Mouse (Mus musculus): ENCODE measurements around the gene Itih3. TPM values are rescaled to one million over a fixed set of nuclear protein-coding genes. Genes with fewer than 3 reads are reported as not detected.

Gene Itih3
- polyA plus RNA-seq, 1 experiment from 2014 or later, result 2.6 TPM

GRCm38 (mm10) chr14:30943038-30943437, 19.5 kb upstream of the Itih3 start, which contains the start of gene Itih1:
Itih1 (minus strand) TSS chr14:30943289.
- Histone ChIP-seq H3K36me3 (ENCODE audit: control insufficient read depth, insufficient read depth, low read length) (no peaks in the 10 kb centered on the region), H3K4me3 (ENCODE audit: low read depth, low read length) (no peak within 1 kb of the TSS), H3K27me3 (ENCODE audit: control insufficient read depth, insufficient read depth, low read depth, low read length) (no peaks in the 10 kb centered on the region; the same call in 1 of the 2 replicates), H3K4me2 (ENCODE audit: low read length) (no peak within 1 kb of the TSS), H3K9ac (ENCODE audit: low read depth, low read length) (no peak within 1 kb of the TSS), H3K4me1 (ENCODE audit: control insufficient read depth, insufficient read depth, low read length) (no peaks in the 10 kb centered on the region), H3K27ac (ENCODE audit: low read length) (no peak within 1 kb of the TSS), H3K9me3 (replicated peaks; ENCODE audit: control insufficient read depth, low read length, poor library complexity, severe bottlenecking) (no peaks in the 10 kb centered on the region)
- ATAC-seq, result no peak
- 94% methylated on average over 7 of the region's 7 CpGs for WGBS

GRCm38 (mm10) chr14:30942254-30942653, 18.7 kb upstream of the Itih3 start:
- 97% methylated on average over 4 of the region's 4 CpGs for WGBS
- Histone ChIP-seq H3K9ac (ENCODE audit: low read depth, low read length) (no peak overlapping the region), H3K27ac (ENCODE audit: low read length) (no peak overlapping the region), H3K4me2 (ENCODE audit: low read length) (no peak overlapping the region), H3K36me3 (ENCODE audit: control insufficient read depth, insufficient read depth, low read length) (no peaks in the 10 kb centered on the region), H3K4me3 (ENCODE audit: low read depth, low read length) (no peak overlapping the region), H3K9me3 (replicated peaks; ENCODE audit: control insufficient read depth, low read length, poor library complexity, severe bottlenecking) (no peaks in the 10 kb centered on the region), H3K4me1 (ENCODE audit: control insufficient read depth, insufficient read depth, low read length) (no peaks in the 10 kb centered on the region), H3K27me3 (ENCODE audit: control insufficient read depth, insufficient read depth, low read depth, low read length) (no peaks in the 10 kb centered on the region; the same call in 1 of the 2 replicates)
- ATAC-seq, result no peak

- 85% methylated on average over 9 of the region's 9 CpGs for WGBS
- Histone ChIP-seq H3K4me1 (ENCODE audit: control insufficient read depth, insufficient read depth, low read length) (no peaks in the 10 kb centered on the region), H3K27ac (ENCODE audit: low read length) (no peak overlapping the region), H3K4me3 (ENCODE audit: low read depth, low read length) (no peak overlapping the region), H3K27me3 (ENCODE audit: control insufficient read depth, insufficient read depth, low read depth, low read length) (no peaks in the 10 kb centered on the region), H3K9ac (ENCODE audit: low read depth, low read length) (no peak overlapping the region), H3K4me2 (ENCODE audit: low read length) (no peak overlapping the region), H3K9me3 (replicated peaks; ENCODE audit: control insufficient read depth, low read length, poor library complexity, severe bottlenecking) (no peaks in the 10 kb centered on the region), H3K36me3 (ENCODE audit: control insufficient read depth, insufficient read depth, low read length) (no peaks in the 10 kb centered on the region)
- ATAC-seq, result no peak
These were observed 9.8 kb upstream of the Itih3 start for GRCm38 (mm10) chr14:30933351-30933750.

GRCm38 (mm10) chr14:30930386-30930785, 6.8 kb upstream of the Itih3 start:
- no peak overlapping the region for H3K4me3 ChIP-seq (ENCODE audit: low read depth, low read length)
- no peaks in the 10 kb centered on the region for H3K9me3 ChIP-seq (replicated peaks; ENCODE audit: control insufficient read depth, low read length, poor library complexity, severe bottlenecking)
- H3K4me1 ChIP-seq (ENCODE audit: control insufficient read depth, insufficient read depth, low read length), result no peaks in the 10 kb centered on the region
- no peaks in the 10 kb centered on the region for H3K27me3 ChIP-seq (ENCODE audit: control insufficient read depth, insufficient read depth, low read depth, low read length)
- no peak for ATAC-seq
- WGBS, result 89% methylated on average over 4 of the region's 4 CpGs
- no peak overlapping the region for H3K4me2 ChIP-seq (ENCODE audit: low read length)
- no peaks in the 10 kb centered on the region for H3K36me3 ChIP-seq (ENCODE audit: control insufficient read depth, insufficient read depth, low read length)
- H3K27ac ChIP-seq (ENCODE audit: low read length), result no peak overlapping the region
- no peak overlapping the region for H3K9ac ChIP-seq (ENCODE audit: low read depth, low read length)

GRCm38 (mm10) chr14:30925492-30925891, 1.9 kb upstream of the Itih3 start:
- 94% methylated on average over 3 of the region's 3 CpGs for WGBS
- no peak for ATAC-seq
- H3K36me3 ChIP-seq (ENCODE audit: control insufficient read depth, insufficient read depth, low read length), result no peaks in the 10 kb centered on the region
- no peaks in the 10 kb centered on the region for H3K4me1 ChIP-seq (ENCODE audit: control insufficient read depth, insufficient read depth, low read length)
- H3K4me2 ChIP-seq (ENCODE audit: low read length), result no peak overlapping the region
- no peak overlapping the region for H3K9ac ChIP-seq (ENCODE audit: low read depth, low read length)
- no peaks in the 10 kb centered on the region for H3K27me3 ChIP-seq (ENCODE audit: control insufficient read depth, insufficient read depth, low read depth, low read length)
- no peaks in the 10 kb centered on the region for H3K9me3 ChIP-seq (replicated peaks; ENCODE audit: control insufficient read depth, low read length, poor library complexity, severe bottlenecking)
- no peak overlapping the region for H3K27ac ChIP-seq (ENCODE audit: low read length)
- no peak overlapping the region for H3K4me3 ChIP-seq (ENCODE audit: low read depth, low read length)

- H3K4me1 ChIP-seq (ENCODE audit: control insufficient read depth, insufficient read depth, low read length), result no peaks in the 10 kb centered on the region
- no peaks in the 10 kb centered on the region for H3K36me3 ChIP-seq (ENCODE audit: control insufficient read depth, insufficient read depth, low read length)
- no peak overlapping the region for H3K9ac ChIP-seq (ENCODE audit: low read depth, low read length)
- no peak overlapping the region for H3K4me3 ChIP-seq (ENCODE audit: low read depth, low read length)
- ATAC-seq, result no peak
- H3K27me3 ChIP-seq (ENCODE audit: control insufficient read depth, insufficient read depth, low read depth, low read length), result no peaks in the 10 kb centered on the region
- 44% methylated on average over 8 of the region's 8 CpGs for WGBS
- H3K9me3 ChIP-seq (replicated peaks; ENCODE audit: control insufficient read depth, low read length, poor library complexity, severe bottlenecking), result no peaks in the 10 kb centered on the region
- no peak overlapping the region for H3K27ac ChIP-seq (ENCODE audit: low read length)
- no peak overlapping the region for H3K4me2 ChIP-seq (ENCODE audit: low read length)
These were observed 1.4 kb downstream of the Itih3 start for GRCm38 (mm10) chr14:30922053-30922670.

- H3K9ac ChIP-seq (ENCODE audit: low read depth, low read length), result no peak overlapping the region
- WGBS, result 90% methylated on average over 1 of the region's 1 CpGs
- no peaks in the 10 kb centered on the region for H3K36me3 ChIP-seq (ENCODE audit: control insufficient read depth, insufficient read depth, low read length)
- no peaks in the 10 kb centered on the region for H3K4me1 ChIP-seq (ENCODE audit: control insufficient read depth, insufficient read depth, low read length)
- no peak overlapping the region for H3K4me3 ChIP-seq (ENCODE audit: low read depth, low read length)
- no peak for ATAC-seq
- H3K27ac ChIP-seq (ENCODE audit: low read length), result no peak overlapping the region
- no peaks in the 10 kb centered on the region for H3K27me3 ChIP-seq (ENCODE audit: control insufficient read depth, insufficient read depth, low read depth, low read length)
- no peak overlapping the region for H3K4me2 ChIP-seq (ENCODE audit: low read length)
- H3K9me3 ChIP-seq (replicated peaks; ENCODE audit: control insufficient read depth, low read length, poor library complexity, severe bottlenecking), result no peaks in the 10 kb centered on the region
These were observed 7.0 kb downstream of the Itih3 start for GRCm38 (mm10) chr14:30916516-30916915.

GRCm38 (mm10) chr14:30913404-30913803, 10.2 kb downstream of the Itih3 start:
- H3K9me3 ChIP-seq (replicated peaks; ENCODE audit: control insufficient read depth, low read length, poor library complexity, severe bottlenecking), result no peaks in the 10 kb centered on the region
- 83% methylated on average over 5 of the region's 5 CpGs for WGBS

GRCm38 (mm10) chr14:30912641-30913040, 10.9 kb downstream of the Itih3 start:
- H3K36me3 ChIP-seq (ENCODE audit: control insufficient read depth, insufficient read depth, low read length), result no peaks in the 10 kb centered on the region
- no peak overlapping the region for H3K4me2 ChIP-seq (ENCODE audit: low read length)
- H3K4me3 ChIP-seq (ENCODE audit: low read depth, low read length), result no peak overlapping the region
- WGBS, result 87% methylated on average over 8 of the region's 8 CpGs
- H3K4me1 ChIP-seq (ENCODE audit: control insufficient read depth, insufficient read depth, low read length), result no peaks in the 10 kb centered on the region
- no peaks in the 10 kb centered on the region for H3K9me3 ChIP-seq (replicated peaks; ENCODE audit: control insufficient read depth, low read length, poor library complexity, severe bottlenecking)
- no peak for ATAC-seq
- no peak overlapping the region for H3K9ac ChIP-seq (ENCODE audit: low read depth, low read length)
- no peaks in the 10 kb centered on the region for H3K27me3 ChIP-seq (ENCODE audit: control insufficient read depth, insufficient read depth, low read depth, low read length)
- no peak overlapping the region for H3K27ac ChIP-seq (ENCODE audit: low read length)

More at GRCm38 (mm10) chr14:30913404-30913803, 10.2 kb downstream of the Itih3 start:
- Histone ChIP-seq H3K27me3 (ENCODE audit: control insufficient read depth, insufficient read depth, low read depth, low read length) (no peaks in the 10 kb centered on the region), H3K4me1 (ENCODE audit: control insufficient read depth, insufficient read depth, low read length) (no peaks in the 10 kb centered on the region), H3K36me3 (ENCODE audit: control insufficient read depth, insufficient read depth, low read length) (no peaks in the 10 kb centered on the region), H3K4me3 (ENCODE audit: low read depth, low read length) (no peak overlapping the region), H3K4me2 (ENCODE audit: low read length) (no peak overlapping the region), H3K27ac (ENCODE audit: low read length) (no peak overlapping the region), H3K9ac (ENCODE audit: low read depth, low read length) (no peak overlapping the region)
- no peak for ATAC-seq

All from midbrain, embryonic 16.5 days (tissue).